Mouse (Mus musculus): ENCODE data around the gene Kpna2.
"Not testable (repeated sequence)": the region's sequence is repeated elsewhere in the genome, so short reads cannot be mapped to it uniquely, and the experiment has no call there.

The Kpna2 gene

DNA sequence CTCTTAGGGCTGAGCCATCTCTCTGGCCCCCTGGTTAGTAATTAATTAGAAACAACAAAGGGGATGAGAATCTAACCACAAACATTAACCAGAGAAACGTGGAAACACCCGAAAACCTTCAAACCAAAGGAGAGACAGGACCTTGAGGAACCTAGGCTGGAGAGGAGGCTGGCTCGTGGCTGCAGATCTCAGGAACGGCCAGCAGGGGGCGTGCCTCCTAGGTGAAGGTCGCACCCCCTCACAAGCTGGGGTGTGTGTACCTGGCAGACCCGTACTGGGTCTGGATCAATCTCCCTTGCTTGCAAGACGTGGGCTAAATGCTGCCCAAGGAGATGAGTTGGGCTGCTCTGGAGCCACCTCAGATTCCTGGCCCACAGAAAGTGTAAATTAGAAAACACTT, 19.3 kb upstream of the Kpna2 start:
- DNase-seq = no peak

- DNase-seq = no peak
Observed at GRCm38 (mm10) chr11:107017339-107017886, 18.1 kb upstream of the Kpna2 start.

DNA sequence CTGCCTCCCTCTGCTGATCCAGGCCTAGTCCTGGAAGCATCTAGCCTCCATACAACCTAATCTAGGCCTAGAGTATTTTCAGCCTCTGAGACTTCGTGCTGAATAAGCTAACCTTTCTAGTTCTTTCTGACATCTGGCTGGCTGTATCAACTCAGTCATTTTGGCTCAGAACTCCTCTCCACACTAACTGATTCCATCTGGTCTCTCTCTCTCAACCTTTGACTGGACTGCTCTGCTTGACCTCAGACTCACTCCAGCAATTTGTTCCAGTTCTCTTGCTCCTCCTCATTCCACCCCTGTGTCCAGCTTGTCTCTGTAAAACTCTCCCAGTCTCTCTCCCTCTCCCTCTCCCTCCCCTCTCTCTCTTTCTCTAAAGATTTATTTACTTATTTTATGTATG, 17.6 kb upstream of the Kpna2 start:
- peak; percentile 82 for DNase-seq

- not testable (repeated sequence) for DNase-seq
Observed at GRCm38 (mm10) chr11:107015535-107016187, 16.3 kb upstream of the Kpna2 start.

- no peak for DNase-seq
Observed at GRCm38 (mm10) chr11:107014597-107015309, 15.4 kb upstream of the Kpna2 start.

- DNase-seq = no peak
Observed at GRCm38 (mm10) chr11:107014020-107014585, 14.8 kb upstream of the Kpna2 start.

- DNase-seq = peak; percentile 99
Observed at GRCm38 (mm10) chr11:107012324-107013017, 13.1 kb upstream of the Kpna2 start.

DNA sequence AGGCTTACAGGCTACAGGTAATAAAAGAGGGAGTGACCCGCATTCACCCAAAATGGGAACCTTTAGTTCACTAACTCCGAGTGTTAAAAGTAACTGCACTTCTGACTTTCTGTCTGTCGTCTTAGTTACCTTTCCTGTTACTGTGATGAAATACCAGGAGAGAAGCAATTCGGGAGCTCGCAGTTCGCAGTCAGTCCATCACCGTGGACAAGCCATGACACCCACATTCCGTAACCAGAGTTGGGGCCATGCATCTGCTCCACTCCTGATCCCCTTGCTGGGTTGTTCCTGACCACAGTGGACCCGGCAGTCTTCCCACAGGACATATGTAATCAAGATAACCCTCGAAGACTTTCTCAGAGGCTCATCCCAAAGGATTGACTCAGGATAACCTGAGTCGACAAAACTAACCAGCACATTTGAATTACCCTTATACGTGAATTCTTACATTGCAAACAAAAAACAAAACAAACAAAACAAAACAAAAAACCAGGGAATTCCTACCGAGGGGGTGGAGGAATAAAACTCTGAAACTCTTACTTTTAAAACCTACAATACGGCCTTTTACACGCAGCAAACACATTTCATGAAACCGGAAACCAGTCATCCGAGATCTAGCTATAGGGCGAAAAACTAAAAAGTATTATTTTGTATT, 12.5 kb upstream of the Kpna2 start:
- no peak for DNase-seq

GRCm38 (mm10) chr11:107011171-107011570, 11.8 kb upstream of the Kpna2 start:
- no peak for DNase-seq

GRCm38 (mm10) chr11:107010447-107010846, 11.1 kb upstream of the Kpna2 start:
- DNase-seq = no peak

- DNase-seq = no peak
Observed at GRCm38 (mm10) chr11:107005538-107005937, 6.2 kb upstream of the Kpna2 start.

DNA sequence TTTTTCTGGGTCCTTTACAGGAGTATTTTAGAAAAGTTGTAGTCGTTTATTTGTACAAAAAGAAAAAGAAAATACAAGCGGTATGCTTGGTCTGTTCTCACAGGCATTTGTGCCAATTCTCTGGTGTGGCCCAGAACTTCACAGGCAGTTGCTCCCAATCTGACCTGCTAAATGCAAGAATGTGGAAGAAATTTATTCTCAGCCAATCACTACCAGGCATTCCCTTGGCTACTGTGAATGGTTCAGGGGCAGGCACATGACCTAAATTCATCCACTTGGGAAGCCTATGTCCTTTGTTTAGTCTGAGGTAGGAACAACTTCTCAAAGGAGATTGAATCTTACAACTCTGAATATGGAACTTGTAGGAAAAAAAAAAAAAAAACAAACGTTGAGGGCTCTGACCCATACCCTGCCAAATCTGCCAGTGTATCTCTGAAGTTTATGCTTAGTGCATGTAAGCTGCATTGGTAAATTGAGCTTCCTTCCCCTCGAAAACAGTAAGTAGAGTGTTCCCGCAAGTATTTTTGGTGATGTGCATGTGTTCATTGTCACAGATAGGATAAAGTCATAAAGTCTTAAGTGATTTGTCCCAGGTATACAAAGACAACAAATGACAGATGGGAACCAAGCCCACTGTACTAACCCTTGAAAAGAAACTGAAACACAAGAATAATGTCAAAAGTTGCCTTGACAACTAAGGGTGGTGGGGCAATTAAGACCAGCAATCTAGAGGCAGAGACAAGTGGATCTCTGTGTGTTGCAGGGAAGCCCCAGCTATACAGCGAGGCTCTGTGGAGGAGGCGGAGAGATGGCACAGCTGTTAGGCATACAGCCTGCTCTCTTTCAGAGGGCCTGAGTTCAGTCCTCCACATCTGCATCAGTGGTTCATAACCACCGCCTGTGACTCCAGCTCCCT, 2.7 kb upstream of the Kpna2 start:
- DNase-seq = peak; percentile 68

GRCm38 (mm10) chr11:106999949-107000513, 690 bp upstream of the Kpna2 start:
- DNase-seq = no peak

- peak; percentile 29 for DNase-seq
Observed at GRCm38 (mm10) chr11:106998651-106999150, 640 bp downstream of the Kpna2 start.

DNA sequence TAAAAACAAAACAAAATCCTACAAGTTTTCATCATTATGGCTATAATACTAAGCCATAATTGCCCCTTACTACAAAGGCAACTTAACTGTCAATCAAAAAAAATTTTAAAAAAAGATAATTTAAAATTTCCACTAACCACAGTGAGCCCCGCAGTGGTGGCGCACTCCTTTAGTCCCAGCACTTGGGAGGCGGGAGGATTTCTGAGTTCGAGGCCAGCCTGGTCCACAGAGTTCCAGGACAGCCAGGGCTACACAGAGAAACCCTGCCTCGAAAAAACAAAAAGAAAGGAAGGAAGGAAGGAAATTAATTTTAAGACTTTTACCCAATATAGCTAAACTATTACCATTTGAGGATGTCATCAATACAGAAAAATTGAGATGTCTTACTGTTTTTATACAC, 1.4 kb downstream of the Kpna2 start:
- DNase-seq = no peak

DNA sequence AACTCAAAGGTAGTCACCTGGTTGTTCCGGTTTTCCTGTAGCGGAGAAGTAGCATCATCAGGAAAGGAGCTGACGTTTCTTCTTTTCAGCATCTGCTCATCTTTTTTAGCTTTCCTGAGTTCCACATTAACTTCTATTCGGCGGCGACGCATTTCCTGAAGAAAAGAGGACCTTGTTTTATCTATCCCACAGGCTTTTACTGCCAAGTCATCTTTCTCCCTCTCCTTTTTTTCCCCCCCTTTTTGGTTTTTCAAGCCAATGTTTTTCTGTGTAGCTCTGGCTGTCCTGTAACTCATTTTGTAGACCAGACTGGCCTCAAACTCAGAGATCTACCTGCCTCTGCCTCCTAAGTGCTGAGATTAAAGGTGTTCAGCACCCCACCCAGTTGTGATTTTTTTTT, 2.8 kb downstream of the Kpna2 start:
- DNase-seq = not testable (repeated sequence)

DNA sequence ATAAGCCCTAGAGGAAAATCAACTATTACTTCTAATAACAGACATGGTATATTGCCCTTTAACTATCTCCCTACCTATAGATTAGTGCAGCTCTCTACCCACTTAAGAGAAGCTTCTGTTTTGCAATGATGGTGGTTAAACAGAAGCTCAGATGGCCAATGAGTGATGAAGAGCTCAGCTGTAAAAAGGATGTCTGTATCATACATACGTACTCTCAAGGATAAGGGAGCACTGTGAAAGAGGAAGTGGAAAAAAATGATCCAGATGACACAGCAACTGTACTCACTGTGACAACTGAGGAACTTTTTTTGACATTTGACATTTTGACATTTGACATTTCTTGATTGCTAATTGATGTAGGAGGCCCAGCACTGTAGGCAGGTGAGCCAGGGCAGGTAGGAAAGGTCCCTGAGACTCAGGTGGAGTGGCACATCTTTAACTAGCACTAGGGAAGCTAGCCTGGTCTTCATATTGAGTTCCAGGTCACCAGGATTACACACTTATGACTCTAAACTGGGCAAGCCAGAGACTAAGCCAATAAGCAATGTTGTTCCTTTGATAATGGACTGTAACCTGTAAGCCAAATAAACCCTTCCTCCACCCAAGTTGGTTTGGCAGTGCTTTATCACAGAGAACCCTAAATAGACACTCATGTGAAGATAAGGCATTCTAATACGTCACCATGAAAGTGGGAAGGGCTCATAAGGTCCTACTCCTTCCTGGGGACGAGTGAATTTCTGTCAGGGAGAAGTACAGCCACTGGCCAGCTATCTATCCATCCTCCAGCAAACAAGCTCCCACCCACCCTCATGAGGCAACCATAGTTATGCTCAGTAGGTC, 4.9 kb downstream of the Kpna2 start:
- DNase-seq = no peak

- no peak for DNase-seq
Observed at GRCm38 (mm10) chr11:106987384-106987783, 12.0 kb downstream of the Kpna2 start.

DNA sequence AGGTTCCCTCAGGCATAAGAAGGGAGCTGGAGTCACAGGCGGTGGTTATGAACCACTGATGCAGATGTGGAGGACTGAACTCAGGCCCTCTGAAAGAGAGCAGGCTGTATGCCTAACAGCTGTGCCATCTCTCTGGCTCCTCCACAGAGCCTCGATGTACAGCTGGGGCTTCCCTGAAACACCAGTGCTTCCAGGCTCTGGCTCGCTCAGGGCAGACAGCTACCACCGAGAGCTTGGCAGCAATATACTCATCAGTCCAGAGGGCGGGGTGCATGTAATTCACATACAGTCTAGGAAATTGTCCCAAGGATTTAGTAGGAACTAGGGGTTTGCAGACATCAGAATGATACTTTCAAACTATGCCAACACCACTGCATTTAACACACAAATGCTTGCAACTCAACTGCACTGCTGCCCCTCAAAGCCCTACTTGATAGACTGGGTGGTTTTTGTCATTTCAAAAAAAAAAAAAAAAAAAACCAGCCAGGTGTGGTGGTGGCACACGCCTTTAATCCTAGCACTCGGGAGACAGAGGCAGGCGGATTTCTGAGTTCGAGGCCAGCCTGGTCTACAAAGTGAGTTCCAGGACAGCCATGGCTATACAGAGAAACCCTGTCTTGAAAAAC, 13.2 kb downstream of the Kpna2 start:
- not testable (repeated sequence) for DNase-seq

DNA sequence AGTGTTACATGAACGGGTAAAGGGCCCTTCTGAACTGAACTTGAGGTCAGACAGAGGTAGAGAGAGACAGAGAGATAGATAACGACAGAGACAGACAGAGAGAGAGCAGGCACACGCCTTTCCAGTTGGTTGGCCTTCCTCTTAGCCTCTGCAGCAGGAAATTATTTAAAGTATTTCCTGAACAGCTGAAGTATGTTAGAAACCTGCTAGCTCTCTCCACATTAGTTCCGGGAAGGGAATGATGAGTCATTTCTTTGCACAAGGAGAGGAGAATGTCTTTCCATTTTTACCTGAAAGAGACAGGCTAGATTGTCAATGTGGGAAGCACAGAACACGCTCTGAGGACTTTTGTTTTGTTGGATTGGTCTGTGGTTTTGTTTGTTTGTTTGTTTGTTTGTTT, 17.0 kb downstream of the Kpna2 start:
- no peak for DNase-seq
